Mouse (Mus musculus) monocyte, adult 5-6 weeks (primary cell): ENCODE results near the gene Gucy2e. TPM values are rescaled to one million over a fixed set of nuclear protein-coding genes. Genes with fewer than 3 reads are reported as not detected.

Experiments used
- ATAC-seq: fragments of 153-309, 156-312 bp; replicated peaks from 2 replicates; pipeline ENCODE4 v1.8.0; 2017; ENCODE audit warnings: mild to moderate bottlenecking; ENCODE audit not compliant: low TSS enrichment, insufficient number of reproducible peaks, severe bottlenecking, poor library complexity, low FRiP score
- total RNA-seq: library from RNA; stranded (forward); fragments of 200-1000, 200-491, 200-594 nt; gene quantifications from 3 replicates; pipeline ENCODE4 v1.2.3, GENCODE M21; 2017

The Gucy2e gene
- total RNA-seq, 1 experiment from 2014 or later: not detected

DNA sequence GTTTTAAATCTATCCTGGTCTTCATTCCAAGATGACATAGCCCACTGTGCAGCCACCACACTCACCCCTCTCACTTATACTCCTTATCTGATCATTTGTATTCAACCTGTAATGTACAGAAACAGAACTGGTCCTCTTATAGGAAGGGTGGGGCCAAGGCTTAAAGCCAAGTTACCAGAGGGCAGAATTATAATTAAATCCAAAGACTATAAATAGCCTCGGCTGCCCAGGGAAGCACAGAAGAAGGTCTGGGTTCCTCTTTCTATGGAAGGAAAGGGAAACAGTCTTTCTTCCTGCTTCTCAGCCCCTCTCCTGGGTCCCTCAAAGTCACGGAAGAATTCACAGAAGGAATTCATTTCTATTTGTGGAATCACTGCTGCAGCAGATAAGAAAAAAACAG, 8.8 kb upstream of the Gucy2e start:
- ATAC-seq: peak; percentile 55; the same call in 1 of the 2 replicates

DNA sequence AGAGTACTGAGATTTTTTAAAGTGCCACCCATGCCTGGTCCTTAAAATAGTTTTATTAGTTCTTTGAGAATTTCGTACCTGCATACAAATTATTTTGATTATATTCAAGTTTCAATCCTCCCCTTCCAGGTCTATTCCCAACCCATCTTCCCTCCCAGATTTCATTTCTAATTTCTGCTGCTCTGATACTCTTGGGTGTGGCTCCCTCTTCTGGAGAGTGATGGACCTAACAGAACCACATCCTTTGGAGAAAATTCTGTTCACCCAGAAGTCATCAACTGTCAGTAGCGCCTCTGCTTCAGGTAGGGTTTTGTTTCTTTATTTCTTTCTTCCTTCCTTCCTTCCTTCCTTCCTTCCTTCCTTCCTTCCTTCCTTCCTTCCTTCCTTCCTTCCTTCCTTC, 8.1 kb upstream of the Gucy2e start:
- no peak for ATAC-seq

DNA sequence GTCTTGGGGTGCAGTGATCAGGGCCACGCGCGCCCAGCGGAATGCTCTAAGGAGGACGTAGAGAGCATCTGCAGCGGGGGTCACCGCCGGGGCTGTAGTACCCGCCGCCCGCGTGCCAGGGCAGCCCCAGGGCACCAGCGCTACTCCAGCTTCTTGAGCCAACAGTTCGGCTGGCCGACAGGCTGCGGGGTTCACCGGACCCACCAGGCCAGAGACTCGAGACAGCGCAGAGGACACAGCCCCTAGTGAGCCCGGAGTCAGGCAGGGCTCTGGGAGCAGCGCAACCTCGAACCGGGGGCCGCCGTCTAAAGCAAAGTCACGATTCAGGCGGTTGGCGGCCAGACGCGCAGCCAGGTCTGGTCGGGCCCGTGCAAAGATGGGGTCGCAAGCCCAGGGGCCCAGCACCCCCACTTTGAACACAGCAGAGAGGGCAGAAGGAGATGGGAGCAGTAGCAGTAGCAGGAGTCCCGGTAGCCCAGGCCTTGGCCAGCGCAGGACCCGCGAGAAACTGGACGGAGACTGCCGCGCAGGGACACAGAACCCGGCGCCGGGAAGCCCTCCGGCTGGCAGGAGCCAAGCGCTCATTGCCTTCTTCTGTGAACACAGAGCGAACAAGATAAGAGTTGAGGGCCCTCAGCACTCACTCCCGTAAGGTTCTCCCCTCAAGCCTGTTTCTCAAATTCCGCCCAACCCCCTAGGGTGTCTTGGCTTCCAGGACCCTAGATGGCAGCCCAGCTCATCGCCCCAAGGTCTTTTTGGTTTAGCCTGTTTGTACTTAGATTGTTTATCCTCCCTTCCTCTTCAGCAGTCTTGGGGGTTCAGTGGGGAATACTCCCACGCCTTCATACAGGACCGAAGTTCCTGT, 543 bp downstream of the Gucy2e start:
- no peak for ATAC-seq

DNA sequence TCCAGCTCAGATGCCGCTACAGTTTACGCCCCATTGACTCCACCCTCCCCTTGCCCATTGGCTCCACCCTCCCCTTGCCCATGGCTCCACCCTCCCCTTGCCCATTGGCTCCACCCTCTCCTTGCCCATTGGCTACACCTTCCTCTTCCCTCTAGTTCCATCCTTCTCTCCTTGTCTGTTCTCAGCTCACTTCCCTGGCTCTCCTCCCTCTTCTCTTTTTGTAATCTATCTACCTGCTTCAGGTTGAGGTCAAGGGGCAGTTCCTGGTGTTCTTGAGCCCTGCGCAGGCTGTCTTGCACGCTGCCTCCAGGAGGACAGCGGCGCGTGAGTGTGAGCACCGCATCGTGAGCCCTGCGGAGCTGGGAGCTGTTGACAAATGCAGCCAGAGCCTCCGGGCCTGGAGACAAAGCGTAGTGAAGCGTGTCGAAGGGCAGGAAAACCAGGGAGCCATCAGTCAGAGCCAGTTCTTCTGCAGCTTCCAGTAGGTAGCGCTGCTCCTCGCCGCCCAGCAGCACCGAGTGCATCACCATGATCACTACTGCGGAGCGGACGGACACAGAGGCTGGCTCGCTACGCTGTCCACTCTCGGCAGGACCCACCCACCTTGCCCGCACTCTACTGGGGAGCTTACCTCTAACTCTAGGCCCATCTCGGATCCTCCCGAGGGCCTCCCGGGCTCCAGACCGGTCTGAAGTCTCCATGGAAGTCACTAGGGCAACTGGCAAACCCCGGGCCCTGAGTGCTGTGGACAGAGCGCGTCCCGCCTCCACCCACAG, 1.4 kb downstream of the Gucy2e start:
- ATAC-seq: peak; percentile 95

DNA sequence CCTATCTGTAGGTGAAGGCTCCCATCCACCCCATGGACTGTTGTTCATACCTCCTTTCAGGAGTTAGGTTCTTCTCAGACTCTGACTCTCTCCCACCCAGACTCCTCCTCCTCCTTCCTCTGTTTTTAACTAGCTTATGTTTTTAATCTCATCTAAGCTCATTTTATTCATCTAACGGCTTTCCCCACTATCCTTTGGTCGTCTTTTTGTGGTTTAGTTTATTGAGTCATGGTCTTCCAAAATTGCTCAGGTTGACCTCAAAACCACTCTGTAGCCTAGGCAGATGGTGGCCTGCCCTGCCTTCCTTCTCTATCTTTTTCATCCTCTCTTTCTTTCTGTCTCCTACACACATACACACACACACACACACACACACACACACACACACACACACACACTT, 3.7 kb downstream of the Gucy2e start:
- ATAC-seq: no peak

DNA sequence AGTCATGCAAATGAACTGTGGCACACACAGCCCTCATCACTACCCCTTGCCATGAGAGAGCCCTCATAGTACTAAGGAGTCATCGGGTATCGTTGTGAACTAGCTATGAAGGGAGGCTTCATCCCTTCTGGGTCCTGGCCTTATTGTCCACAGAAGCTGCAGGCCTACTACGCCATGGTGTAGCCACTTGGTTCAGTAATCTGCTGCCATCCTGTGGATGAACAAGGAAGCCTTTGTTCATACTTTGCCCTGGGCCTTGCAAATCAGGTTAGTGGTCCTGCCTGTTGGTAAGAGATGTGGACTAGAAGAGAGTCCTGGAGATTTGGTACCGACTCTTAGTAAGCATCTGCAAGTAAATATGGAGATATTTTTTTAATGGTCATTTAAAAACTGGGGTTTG, 6.4 kb downstream of the Gucy2e start:
- ATAC-seq: no peak

DNA sequence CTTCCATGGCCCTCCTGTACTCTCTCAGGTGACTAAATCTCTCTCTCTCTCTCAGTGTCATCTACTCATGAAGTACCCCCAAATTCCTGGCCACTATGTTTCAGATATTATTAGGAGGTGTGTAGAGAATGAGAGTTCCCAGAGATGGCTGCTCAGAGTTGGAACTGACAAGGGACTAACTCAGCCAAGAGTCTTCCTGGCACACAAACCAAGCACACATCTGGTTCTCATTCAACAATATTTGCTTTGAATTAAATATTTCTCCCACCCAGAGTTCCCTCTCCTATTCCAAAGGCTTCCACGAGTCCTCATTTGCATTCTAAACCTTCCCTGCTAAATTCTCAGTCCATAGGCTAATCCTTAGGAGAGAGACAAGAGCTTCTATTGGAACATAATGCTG, 11.1 kb downstream of the Gucy2e start:
- ATAC-seq: no peak

DNA sequence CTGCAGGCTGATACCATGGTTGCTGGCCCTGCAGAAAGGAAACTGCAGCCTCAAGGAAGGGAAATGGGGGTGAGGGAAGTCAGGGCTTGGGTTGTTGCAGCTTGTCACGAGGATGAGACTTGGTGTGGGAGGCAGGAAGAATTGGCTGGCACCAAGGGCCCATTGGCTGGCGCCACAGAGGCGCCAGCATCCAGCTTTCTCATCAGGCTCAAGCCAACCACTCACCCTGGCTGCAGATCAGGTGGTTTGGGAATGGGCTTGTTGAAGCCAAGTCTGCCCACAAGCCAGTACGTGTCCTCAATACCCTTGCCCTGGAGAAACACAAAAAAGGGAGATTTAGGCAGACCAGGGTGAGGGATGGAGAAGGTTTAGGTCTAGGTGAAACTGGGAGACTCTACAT, 13.7 kb downstream of the Gucy2e start:
- no peak for ATAC-seq

DNA sequence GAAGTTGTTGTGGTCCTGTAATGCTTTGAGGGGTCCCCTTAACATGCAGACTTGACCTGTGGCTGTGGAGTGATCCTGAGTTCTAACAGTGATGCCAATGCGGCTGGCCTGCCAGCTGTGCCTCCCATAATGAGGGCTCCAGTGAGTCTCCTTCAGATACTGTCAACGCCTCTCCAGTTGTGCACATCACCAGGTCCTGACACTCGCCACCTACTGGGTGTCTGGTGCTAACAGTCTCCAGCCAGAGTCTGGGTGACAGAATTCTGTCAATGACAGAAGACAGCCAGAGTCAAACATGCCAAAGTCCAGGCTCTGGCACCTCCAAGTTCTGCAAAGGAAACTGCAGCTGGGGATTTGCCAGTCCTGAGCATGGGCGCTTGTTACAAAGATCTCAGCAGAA, 15.8 kb downstream of the Gucy2e start:
- no peak for ATAC-seq

DNA sequence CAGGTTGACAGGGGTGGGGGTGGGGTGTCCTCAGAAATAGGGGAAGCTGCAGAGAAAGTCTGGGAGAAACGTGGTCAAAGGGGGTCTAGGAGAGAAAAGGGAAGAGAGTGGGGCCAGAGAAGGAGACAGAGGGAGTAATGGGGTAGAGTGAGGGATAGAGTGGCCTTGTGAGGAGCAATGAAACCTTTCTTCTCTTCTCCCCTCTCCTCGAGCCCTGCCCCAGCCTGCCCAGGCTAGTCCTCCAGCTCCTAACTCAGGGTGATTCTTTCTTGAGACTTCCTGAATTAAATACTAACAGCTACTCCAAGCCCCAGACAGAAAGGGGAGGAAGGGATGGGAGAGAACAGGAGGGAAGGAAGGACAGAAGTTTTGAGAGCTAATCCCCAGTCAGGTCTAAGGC, 18.2 kb downstream of the Gucy2e start:
- no peak for ATAC-seq

DNA sequence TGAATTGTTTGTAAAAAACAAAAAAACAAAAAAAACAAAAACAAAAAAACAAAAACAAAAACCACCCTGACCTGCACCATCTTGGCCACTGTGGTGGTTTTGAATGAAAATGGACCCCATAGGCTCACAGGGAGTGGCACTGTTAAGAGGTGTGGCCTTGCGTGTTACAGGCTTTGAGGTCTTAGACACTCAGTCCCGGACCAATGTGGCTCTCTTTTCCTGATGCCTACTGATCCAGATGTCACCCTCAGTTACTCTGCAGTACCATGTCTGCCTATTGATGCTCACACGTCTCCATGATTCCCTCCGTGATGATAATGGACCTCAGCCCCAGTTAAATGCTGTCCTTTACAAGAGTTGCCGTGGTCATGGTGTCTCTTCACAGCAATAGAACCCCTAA, 19.4 kb downstream of the Gucy2e start:
- ATAC-seq: no peak

DNA sequence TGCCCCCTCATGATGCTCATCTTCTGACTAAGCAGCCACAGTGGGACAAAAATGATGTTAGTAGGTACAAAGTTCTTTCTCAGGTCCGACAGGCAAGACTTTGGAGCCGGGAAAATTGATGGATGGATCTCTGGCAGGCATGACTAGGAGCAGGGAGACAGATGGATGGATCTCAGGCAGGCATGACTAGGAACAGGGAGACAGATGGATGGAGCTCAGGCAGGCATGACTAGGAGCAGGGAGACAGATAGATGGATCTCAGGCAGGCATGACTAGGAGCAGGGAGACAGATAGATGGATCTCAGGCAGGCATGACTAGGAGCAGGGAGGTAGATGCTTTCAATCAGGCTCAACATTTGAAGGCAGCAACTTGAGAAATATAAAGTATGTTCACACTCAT, 25.4 kb downstream of the Gucy2e start:
- no peak for ATAC-seq

DNA sequence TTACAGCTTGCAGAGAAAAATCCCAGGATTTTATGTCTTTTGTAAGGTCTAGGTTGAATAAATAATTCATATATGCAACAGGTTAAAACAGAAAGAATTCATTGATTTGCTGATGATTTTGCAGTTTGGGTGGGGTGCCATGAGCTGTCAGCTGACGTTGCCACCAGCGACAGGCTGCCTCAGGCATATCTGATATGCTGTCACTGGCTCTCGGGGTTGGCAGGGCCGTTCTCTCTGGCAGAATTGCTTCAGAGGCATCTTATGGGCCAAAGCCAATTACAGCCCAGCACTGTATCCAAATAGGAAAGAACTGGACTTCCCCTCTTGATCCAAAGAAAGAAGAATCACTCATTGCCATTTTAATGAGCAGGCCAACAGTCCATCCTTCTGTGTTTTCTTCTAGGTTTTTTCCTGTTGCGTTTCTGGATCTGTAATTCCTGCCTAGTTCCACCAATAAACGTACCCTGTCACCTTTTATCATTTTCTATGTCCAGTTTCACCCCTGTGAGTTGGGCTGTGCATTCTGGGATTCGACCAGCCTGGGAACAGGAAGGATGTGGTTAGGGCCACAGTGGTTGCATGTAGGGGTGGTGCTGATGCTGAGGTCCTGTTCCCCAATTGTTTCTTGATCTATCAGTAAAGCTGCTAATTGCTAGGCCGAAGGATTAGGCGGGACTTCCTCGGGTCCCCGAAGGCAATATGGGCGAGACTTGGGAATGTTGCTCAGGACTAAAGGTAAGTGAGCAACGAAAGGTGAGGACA, 34.2 kb downstream of the Gucy2e start:
- peak; percentile 51; the same call in 1 of the 2 replicates for ATAC-seq

DNA sequence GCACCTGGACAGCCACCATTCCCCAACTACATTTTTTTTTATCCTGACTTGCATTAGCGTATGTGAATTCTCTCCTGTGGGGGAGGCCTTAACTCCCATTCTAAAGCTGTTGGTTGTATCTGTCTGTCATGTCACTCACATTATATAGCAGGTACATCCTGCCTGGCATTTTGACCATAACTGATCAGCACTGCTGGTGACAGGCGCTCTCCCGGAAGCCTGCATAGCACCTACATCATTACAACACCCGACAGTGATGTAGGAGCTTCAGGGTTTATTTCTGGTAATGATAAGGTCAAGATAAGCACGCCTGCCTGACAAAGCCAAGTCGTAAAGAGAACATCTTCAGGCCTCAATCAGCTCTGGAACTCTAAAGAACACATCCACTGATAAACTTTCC, 36.6 kb downstream of the Gucy2e start:
- ATAC-seq: no peak

DNA sequence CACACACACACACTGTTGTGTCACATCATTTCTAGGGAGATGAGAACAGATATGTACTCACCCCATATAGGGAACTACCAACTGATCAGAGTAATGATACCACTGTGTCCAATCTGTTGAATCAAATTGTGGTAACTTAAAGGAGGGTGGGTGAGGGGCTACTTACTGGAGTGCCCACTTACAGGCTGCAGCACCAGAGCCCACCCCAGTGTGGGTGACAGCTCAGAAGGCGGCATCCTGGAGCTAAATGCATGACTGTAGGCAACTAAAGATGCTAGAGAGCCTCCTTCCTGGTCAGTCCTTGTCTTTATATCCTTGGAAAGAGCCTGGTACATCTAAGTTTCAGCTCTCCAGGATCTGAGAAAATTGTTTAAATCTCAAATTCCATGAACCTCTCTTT, 37.6 kb downstream of the Gucy2e start:
- no peak for ATAC-seq

DNA sequence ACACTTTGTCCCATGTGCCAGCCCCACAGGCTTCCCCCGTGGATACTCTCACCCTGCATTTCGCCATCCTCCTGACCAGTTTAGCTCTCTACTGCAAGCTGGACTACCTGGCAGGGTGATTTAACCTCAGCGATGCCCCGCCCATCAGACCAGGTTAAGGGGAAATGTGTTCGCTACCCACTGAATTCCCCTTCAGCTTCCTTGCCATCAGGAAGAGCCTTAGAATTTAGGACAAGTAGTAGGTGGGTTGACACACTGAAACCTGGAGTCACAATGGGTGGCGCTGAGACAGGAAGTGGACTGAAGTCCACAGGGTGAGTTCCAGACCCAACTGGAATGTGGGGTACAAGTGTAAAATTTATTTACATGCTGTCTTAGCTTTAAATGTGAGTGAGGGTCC, 39.1 kb downstream of the Gucy2e start, which contains the start of gene Alox8:
TSS of gene Alox8 (minus strand) at position 101 of the 400 bp plus-strand sequence.
- no peak for ATAC-seq

DNA sequence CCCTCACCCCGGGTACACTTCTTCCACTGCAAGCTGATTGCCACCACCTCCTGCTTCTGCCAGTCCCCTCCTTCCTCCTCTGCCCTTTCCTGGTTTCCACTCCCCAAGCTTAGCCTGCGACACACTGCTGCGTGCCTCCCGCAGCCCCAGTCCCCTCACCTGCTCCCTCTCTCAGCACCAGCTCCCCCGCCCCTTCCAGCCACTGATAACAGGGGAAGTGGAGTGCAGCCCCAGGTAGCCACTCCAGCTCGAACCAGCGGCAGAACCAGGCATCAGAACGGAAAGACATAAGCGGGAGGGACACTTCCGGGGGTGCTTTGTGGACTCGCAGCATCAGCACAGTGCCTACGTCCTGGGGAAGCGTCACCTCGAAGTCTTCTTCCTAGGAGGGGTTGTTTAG, 39.6 kb downstream of the Gucy2e start:
- peak; percentile 20; the same call in 1 of the 2 replicates for ATAC-seq

DNA sequence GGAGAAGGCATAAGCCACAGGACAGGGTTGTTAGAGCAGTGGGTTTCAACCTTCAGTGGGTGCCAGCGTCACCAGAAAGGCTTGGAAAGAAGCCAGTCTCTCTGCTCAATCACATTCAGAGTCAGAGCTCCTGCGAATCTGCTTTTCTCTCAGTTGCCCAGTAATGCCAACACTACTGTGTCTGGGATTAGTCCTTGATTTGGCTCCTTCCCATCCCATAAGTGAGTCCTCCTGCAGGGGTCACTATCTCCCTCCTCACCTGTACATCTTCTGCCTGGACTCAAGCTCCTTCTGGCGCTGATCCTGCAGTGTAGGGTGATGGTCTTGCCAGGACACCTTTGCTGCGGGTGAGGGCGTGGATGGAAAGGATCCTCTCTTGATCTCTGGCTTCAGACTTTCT, 40.1 kb downstream of the Gucy2e start:
- ATAC-seq: no peak

DNA sequence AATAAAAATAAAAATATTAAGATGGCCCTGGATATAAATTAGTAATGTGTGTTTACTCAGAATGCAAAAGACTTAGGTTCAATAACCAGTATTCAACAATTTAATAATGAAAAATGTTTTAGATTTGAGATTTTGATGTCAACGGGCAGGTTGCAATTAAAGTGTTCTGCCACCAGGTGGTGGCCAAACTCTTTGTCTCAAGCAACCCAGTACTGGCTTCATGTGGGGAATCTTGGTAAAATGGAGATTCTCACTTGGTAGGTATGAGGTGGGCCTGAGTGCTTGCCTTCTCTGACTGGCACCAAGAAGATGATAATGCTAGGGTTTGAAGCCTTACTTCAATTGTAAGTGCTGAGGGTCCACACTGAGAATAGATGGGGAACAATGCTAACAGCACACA, 44.0 kb downstream of the Gucy2e start:
- peak; percentile 59; the same call in 1 of the 2 replicates for ATAC-seq
